Mouse (Mus musculus) gastrocnemius, postnatal 10 days (tissue): Measurements from ENCODE around the gene Fam107b. TPM values are rescaled to one million over a fixed set of nuclear protein-coding genes. Genes with fewer than 3 reads are reported as not detected.

Source experiments
- DNase-seq: peaks from one replicate; pipeline ENCODE4 v3.0.0; 2021; ENCODE audit warnings: mixed read lengths
- total RNA-seq, 2 experiments: library from RNA; stranded (reverse); gene quantifications; 2 replicates each; pipeline ENCODE4 v1.2.3; 2021

Fam107b gene
- total RNA-seq, 2 experiments from 2014 or later = 12.7 to 14.0 TPM

- DNase-seq = no peak
These were observed 205.8 kb downstream of the Fam107b start for GRCm38 (mm10) chr2:3776045-3776444.

- DNase-seq = no peak
These were observed 207.4 kb downstream of the Fam107b start for GRCm38 (mm10) chr2:3777696-3778095.

- DNase-seq = no peak
These were observed 215.3 kb downstream of the Fam107b start for GRCm38 (mm10) chr2:3785546-3785945.

GRCm38 (mm10) chr2:3787752-3788423 is 217.6 kb downstream of the Fam107b start:
- DNase-seq = no peak

- no peak for DNase-seq
These were observed 218.1 kb downstream of the Fam107b start for GRCm38 (mm10) chr2:3788424-3788786.

- no peak for DNase-seq
These were observed 226.3 kb downstream of the Fam107b start for GRCm38 (mm10) chr2:3796543-3796942.

- DNase-seq = peak; percentile 19
These were observed 229.7 kb downstream of the Fam107b start for GRCm38 (mm10) chr2:3799767-3800554.

- DNase-seq = no peak
These were observed 230.2 kb downstream of the Fam107b start for GRCm38 (mm10) chr2:3800555-3800878.

- DNase-seq = no peak
These were observed 235.5 kb downstream of the Fam107b start for GRCm38 (mm10) chr2:3805742-3806141.

- no peak for DNase-seq
These were observed 240.0 kb downstream of the Fam107b start for GRCm38 (mm10) chr2:3810321-3810720.

GRCm38 (mm10) chr2:3816142-3816609 is 245.9 kb downstream of the Fam107b start:
- peak; percentile 55 for DNase-seq

- DNase-seq = no peak
These were observed 247.3 kb downstream of the Fam107b start for GRCm38 (mm10) chr2:3817626-3818025.

- no peak for DNase-seq
These were observed 252.5 kb downstream of the Fam107b start for GRCm38 (mm10) chr2:3822483-3823455.

Other genes starting within 250 kb of the Fam107b start
- 1 to 10 TPM; 6.2 to 9.1 TPM for gene Rpp38, start 237.8 kb upstream of the Fam107b start, total RNA-seq
- gene Acbd7, start 234.3 kb upstream of the Fam107b start, total RNA-seq = under 1 TPM; 0.49 to 0.93 TPM
- not detected for gene Olah, start 173.3 kb upstream of the Fam107b start, total RNA-seq
- gene Meig1, start 147.8 kb upstream of the Fam107b start, total RNA-seq = under 1 TPM in 1 of 2 experiments, not detected in 1; 0.47 TPM
- 1 to 10 TPM; 2.9 to 4.5 TPM for gene Dclre1c, start 146.4 kb upstream of the Fam107b start, total RNA-seq
- gene Suv39h2, start 95.5 kb upstream of the Fam107b start, total RNA-seq = 1 to 10 TPM; 1.3 to 1.8 TPM
- gene Gm45902, start 57.7 kb upstream of the Fam107b start, total RNA-seq = 1 to 10 TPM; 1.2 to 1.9 TPM
- 10 to 100 TPM; 20.2 to 23.9 TPM for gene Hspa14, start 57.7 kb upstream of the Fam107b start, total RNA-seq
- 10 to 100 TPM; 13.3 to 14.0 TPM for gene Cdnf, start 57.5 kb upstream of the Fam107b start, total RNA-seq